Mouse (Mus musculus): Measurements from ENCODE around the gene H2afx.

- TF ChIP-seq ZNF384 (IDR thresholded peaks at IDR 0.05; ENCODE audit: low read depth, low read length) (no peak), CHD2 (IDR thresholded peaks at IDR 0.05; ENCODE audit: low read depth, low read length) (no peak)
Measured at GRCm38 (mm10) chr9:44345570-44346433, 11.3 kb downstream of the H2afx start.
